Mouse (Mus musculus) common myeloid progenitor, adult 5-6 weeks (primary cell): ENCODE results near the gene Tk1. TPM values are rescaled to one million over a fixed set of nuclear protein-coding genes. Genes with fewer than 3 reads are reported as not detected.

Source experiments
- ATAC-seq: replicated peaks from 2 replicates; pipeline ENCODE4 v1.8.0; 2016; ENCODE audit warnings: low read depth, mild to moderate bottlenecking, moderate TSS enrichment, inconsistent platforms; ENCODE audit not compliant: poor library complexity, severe bottlenecking
- total RNA-seq: library from RNA; stranded (forward); fragments of 200-1000, 187-1606 nt; gene quantifications from 2 replicates; pipeline ENCODE4 v1.2.3, GENCODE M21; 2017

Tk1 gene
- 61.6 and 75.3 TPM in 2 replicates for total RNA-seq

DNA sequence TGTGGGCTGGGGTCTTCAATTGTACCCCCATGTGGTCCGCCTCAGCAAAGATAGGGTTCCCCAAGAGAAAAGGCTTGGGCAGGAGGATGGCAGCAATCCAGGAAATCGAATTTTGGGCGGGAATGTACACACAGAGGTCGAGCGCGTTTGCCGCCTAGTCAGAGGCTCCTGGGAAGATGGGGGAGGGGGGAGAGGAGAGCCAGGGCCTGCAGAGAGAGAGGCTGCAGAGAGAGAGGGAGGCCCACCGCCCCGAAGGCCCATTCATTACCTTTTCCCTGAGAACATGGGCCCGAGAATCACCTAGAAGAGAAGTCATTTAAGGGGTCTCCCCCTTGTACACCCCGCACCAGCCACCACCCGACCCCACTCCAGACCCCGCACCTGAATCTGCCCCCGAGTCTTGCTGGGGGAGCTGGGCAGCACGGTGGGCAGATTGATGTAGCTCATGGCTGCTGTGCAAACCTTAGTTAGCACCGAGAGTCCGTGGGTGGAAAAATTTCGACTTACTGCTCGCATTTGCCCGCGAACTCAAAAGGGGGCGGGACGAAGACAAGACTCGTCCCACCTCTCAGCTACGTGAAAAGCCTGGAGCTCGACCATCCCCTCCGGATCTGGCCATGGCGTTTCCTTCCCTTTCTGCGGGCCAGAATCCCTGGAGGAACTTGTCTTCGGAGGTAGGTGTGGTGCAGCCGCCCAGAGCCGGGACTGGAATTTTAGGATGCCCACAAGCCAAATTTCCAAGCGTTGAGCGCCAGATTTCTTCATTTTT, at the start of gene Tk1, which contains the start of gene Afmid:
TSS of gene Tk1 (minus strand) at position 760 of the 769 bp plus-strand sequence.
TSS of gene Afmid (plus strand) at position 592 of the 769 bp plus-strand sequence.
- peak; percentile 36 for ATAC-seq

DNA sequence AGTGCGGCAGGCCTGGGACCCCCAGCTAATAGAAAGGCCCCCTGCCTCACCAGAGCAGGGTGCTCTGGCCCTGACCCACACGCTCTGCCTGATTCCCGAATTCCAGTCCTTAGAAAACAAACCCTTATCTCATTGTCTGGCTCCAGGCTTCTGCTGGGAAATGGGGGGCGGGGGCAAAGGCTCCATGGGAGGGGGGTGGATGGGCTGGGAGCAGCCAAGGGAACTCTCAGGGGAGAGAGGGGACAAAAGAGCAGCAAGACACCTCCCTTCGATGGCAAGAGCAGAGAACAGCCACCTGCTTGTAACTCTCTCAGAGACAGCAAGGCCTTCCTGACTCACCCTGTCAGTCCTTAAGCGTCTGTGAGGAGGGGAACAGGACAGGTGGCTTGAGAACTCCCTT, 49.8 kb upstream of the Tk1 start:
- no peak for ATAC-seq

DNA sequence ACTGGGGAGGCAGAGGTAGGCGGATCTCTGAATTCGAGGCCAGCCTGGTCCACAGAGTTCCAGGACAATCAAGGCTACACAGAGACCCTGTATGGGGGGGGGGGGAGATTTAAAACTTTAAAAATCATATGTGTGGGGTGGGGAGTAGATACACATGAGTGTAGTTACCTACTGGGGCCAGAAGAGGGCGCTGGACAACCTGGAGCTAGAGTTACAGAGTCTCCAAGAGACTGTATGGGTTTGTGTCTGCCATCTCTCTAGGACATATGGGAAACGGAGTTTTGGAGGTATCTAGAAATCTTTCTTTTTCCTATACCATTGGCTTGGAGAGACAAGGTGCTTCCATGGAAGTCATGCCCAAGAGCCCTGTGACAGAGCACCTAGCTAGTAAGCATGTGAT, 48.5 kb upstream of the Tk1 start:
- ATAC-seq = no peak

DNA sequence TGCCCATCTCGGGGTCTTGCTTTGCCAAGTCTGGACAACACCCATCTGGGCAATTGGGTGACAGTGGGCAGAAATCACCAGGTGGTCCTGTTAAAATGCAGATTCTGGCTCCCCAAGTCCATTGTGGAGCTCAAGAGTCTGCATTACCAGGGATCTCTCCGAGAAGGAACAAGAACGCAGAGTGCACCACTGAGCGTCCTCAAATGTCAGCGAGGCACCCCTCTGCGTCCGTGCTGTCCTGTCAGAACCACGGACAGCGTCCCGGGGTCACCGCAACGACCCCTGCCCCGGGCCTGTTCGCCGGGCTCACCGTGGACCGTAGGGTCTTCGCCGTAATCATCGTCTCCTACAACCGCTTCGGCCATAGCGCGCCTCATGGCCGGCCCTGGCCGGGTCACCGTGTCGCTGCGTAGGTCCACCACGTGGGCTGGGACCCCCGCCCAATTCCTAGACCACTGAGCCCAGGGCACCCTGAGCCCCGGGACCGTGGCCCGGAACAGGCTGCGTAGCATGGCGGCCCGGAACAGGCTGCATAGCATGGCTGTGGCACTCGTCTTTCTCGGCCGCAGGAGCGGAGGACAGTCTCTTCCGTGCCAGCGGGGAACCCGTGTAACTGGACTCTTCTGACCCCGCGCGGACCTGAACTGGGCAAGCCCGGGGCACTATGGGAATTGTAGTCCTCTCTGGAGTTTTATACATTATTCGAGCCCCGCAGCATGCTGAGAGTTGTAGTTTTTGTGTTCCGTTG, 47.1 kb upstream of the Tk1 start, which contains the start of gene Tha1:
TSS of gene Tha1 (minus strand) at position 621 of the 748 bp plus-strand sequence.
- peak; percentile 62 for ATAC-seq

DNA sequence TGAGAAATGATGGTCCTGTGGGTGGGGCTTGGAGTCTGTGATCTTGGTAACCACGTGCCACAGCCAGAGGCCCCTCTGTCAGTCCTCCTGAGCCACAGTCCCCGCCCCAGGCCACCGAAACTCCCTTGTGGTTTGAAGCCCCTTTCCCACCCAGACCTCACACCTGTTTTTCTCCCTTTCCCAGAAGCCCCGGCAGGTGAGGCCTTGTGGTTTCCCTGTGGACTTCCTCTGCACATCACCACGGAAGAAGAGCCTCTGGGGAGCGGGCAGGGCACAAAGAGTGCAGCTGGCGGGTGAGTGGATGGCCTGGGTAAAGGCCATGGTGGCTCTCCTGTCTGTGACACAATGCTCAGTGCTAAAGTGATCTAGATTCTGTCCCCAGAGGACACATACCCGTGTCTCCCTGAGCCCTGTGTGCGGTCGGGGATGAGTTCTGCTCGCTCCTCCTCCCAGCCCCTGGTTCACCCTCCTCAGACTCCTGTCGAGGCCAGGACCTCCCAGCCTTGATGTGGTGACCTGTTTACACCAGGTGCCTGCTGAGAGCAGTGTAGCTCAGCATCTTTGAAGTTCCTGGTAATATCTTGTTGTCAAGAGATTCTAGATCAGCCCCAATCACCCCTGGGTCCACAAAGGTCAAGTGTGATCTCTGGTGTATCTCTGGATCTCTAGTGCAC, 46.2 kb upstream of the Tk1 start:
- no peak for ATAC-seq

DNA sequence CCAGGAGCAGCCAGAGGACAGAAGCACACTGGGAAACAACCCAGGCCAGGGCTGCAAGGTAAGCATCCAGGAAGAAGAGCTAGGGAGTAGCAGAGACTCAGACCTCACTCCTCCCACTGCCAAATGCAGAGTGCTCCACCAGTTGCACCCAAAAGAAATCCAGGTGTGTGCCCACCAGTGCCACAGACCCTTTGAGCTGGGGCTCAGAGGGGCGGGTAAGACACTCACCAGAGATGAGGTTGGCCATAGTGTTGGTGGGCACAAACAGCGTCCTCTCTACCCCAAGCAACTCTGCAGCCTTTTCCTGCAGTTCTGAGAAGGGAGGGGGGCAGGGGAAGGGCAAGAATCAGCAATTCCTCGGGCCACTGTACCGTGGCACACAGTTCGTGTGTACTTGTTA, 45.5 kb upstream of the Tk1 start:
- ATAC-seq = no peak

DNA sequence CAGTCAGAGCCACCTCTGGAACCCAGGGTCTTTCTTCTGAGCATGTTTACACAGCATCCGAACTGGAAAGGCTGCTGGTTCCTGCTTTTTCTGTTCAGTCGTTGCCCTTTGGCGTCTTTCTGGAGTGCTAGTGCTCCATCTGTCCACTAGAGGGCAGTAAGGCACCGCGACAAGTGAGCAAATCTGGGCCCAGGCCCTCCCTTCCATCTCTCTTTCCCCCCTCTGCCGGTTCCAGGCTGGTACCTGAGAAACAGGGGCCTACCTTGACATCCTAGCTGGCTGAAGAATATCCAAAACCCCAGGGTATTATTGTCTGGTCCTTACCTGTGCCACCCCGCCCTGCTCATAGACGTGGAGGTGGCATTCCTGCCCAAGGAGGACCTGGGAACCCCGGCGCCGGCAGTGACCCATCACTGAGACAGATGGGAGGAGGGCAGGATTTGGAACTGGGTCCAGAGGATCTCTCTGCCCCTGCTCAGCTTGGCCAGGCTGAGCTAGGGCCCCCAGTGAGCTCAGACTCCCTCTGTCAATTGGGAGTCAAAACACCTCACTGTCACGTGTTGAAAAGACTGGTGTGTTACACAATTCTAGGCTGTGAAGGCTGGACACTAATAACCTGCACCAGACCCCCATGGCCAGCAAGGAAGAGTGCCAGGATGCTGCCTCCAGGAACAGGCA, 44.9 kb upstream of the Tk1 start:
- ATAC-seq = peak; percentile 68

DNA sequence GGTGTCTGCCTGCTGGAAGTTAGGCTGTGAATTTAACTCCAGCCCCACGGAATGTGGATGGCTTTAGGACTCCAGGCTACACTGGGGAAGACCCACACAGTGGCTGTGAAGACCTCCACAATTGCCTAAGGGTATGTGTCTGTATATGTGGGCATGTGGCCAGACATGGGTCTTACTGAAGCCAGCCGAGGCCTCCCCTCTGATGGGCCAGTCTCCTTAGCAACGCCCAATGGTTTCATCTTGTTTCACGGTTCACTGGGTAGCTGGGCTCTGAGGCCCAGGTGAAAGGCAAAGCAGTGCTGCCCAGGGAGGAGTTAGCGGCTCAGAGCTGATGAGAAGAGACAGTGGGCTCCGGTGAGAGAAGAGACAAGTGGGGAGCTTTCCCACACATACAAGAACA, 40.1 kb upstream of the Tk1 start:
- no peak for ATAC-seq

DNA sequence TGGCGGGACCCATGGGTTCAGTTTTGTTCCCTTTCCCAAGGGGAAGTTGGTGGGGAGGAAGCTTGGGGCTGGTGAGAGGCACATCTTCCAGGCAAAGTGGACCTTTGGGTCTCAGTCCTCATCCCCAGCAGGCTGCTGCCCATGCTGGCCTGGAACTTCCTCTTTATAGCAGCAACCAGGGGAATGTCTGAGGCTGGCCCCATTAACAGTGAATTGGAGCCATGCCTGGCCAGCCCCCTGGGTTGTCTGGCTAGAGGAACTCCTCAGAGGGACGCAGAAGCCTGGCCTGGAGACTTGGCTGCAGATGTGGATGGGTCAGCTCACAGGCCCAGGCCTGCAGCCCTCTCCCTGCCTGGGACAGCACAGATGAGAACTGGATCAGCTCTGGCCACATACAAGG, 38.9 kb upstream of the Tk1 start:
- ATAC-seq = peak; percentile 40

DNA sequence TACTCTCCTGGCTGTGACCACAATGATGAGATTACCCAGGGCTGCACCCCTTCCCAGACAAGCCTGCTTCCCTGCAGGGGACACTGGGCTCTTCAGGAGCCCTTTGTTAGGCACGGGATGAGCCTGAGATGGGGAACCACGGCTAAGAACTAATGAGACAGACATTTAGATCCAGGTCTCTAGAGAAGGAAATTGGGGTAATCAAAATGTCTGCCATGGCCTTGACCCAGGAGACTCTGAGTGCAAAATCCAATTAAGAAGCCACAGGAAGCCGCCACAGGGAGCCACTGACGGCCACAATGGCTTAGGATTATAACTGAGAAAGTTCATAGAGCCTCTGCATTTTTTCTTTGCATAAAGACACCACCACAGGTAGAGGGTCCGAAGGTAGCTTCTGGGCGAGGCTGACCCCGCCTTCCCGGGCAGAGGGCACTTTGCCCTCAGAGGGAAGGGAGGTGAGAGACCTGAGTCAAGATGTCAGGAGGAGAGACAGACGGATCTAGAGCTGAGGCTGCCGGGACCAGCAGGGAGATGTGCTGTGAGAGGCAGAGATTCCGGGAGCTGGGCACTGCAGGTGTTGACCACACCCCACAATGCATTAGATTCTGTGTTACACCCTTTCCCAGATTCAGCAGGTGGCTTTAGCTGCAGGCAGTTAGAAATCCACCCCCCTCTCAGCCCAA, 37.4 kb upstream of the Tk1 start:
- ATAC-seq = no peak

DNA sequence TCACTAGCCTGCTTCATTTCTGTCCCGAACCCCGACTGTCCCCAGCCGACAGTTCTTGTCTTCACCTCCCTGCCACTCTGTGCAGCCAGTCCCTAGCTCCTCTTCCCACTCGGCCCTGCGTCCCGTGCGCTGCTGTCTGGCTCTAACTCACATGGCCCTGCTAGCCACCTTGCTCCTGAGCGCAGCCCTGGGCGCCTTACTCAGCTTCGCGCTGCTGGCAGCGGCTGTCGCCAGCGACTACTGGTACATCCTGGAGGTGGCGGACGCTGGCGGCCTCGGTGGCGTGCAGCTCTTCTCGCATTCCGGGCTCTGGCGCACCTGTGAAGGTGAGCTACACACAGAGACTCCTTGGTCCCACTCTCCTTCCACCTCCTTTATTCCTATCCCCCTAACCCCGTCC, 34.7 kb upstream of the Tk1 start, which contains the start of gene Tmem235:
TSS of gene Tmem235 (plus strand) at position 152 of the 400 bp plus-strand sequence.
- ATAC-seq = no peak

DNA sequence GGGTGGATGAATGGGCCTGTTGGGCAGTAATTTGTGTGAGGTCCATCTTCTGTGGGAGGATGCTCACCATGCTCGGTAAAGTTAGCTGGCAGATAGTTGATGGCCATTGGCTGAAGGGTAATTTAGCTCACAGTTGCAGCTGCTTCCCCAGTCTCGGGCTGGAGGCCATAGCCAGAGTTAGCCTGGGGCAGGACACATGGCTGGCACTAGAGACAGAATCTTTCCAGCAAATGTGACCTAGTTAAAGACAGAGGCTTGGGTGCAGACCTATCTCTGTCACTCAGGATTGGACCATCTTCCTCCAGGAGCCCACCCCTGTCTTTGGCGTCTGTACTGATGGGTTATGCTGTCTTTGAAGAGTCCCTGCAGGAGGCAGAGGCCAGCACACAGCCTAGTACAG, 32.5 kb upstream of the Tk1 start:
- no peak for ATAC-seq

DNA sequence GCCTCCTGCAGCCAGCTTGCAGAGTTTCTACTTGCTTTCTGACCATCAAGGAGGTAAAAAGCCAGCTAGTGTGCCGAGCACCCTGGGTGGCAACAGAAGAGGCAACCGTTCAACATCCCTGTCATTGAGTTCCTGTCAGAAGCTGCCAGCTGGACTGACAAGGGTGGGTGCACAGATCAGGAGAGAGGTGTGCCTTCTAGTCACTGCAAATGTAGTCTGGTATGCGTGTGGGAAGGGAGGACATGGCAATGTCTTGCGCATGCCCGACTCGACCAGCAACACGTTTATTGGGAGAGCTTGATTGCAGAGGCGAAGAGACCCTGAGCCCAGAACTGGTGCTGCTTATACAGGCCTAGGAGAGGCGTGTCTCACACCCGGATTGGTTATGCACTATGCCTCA, 31.6 kb upstream of the Tk1 start:
- no peak for ATAC-seq

DNA sequence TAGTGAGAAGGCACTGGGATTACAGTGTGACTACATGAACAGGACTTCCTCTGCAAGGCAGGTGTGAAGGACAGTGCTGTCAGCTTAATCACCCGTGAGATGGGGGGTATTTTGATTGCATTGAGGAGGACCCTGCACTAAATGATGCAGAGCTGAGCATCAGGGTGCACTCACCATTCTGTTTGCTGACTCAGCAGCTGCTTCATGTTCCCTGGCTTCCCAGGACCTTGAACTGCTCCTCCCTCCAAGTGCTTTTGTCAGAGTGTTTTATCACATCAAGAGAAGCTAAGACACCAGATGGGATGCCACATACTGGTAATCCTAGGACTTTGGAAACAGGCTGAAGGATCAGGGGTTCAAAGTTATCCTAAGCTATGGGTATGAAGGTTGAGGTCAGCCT, 30.1 kb upstream of the Tk1 start:
- no peak for ATAC-seq

DNA sequence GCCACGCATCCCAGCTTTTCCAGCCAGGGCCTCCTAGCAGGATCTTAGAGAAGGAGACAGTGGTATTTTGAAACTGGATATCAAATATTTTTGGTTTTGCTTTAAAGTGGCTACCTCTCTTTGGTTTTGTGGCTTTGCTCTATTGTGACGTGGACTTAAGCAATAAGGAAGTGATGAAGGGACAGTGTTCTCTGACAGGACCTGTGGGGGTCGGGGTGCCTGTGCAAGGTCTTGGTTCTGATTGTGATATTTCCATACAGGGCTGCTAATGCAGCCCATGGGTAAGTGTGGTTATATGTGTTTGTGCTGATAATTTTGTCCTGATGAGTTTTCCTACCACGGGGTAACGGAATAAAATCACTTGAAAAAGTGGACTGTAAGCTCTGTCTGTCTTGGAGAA, 29.5 kb upstream of the Tk1 start:
- no peak for ATAC-seq

DNA sequence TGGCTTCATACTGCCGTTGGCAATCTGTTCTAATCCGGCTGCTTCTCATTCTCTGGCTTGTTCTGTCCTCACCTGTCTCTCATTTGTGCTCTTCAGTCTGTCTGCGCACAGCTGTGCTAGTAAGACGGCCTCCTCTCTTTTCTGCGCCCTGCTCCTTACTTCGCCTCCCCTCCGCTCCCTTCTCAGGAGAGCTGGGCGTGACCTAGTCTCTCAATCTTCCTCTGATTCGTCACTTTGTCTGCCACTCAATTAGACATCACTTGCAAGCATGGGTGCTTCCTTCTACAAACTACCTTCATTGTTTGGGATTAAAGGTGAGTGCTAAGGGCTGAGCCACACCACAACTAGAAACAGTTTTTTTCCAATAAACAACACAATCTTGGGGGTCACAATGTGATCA, 28.3 kb upstream of the Tk1 start:
- ATAC-seq = no peak

DNA sequence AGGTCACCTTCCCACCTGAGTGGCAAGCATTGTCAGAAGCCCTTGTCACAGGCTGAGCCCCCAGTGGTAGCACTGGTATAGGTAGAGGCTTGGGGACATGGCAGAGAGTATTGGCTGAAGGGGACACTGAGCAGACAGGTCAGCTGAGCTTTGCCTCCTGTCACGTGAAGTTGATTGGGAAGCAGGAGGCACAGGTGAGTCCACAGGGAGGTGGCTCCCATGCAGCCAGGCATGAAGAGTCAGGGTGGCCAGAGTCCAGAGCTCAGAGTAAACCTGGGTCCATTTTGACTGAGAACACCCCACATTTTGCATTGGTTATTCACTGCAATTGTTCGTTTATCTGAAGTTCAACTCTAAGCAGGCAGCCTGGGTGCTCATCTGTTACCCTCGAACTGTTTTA, 27.0 kb upstream of the Tk1 start:
- no peak for ATAC-seq

DNA sequence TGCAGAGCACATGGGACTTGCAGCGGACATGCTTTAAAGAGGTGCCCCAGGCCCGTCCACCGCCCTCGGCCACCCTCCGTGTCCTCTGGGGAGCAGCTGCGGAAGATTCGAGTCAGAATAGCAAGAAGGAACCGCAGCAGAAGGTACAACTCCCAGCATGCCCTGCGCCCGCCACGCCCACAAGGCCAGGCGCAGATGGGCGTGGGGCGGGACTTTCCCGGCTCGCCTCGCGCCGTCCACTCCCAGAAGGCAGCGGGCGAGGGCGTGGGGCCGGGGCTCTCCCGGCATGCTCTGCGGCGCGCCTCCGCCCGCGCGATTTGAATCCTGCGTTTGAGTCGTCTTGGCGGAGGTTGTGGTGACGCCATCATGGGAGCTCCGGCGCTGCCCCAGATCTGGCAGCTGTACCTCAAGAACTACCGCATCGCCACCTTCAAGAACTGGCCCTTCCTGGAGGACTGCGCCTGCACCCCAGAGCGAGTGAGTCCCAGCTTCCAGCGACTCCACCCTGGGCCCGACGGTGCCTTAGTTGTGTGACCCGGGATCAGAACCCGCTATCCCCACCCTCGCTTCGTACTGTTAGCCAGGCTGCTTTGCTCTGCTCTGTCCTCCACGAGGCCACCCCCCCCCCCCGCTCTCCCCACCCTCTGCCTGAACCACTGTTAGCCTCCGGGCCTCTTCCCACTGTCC, 23.2 kb upstream of the Tk1 start, which contains the start of gene Birc5:
TSS of gene Birc5 (plus strand) at position 267 of the 687 bp plus-strand sequence.
- ATAC-seq = peak; percentile 94
